In the genomic region with DNA sequence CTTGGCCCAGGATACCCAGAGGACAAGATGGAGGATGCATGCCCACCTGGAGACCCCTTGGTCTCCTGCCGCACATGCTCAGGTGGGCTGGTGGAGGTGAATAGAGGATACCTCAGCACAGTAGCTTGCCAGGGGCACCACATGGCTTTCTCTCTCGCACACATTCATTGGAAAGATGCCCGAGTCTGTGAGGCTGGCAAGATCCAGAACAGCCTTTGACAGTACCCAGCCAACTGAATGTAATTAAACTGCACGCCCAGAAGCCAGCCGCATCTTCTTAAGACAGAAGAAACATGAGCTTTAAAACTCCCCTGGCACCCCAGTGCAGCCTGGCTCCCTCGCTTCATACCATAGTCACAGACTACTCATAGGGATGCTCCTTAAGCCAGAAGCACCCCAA, we compare ENCODE assay signal across 15 mouse cellular contexts.
A peak's percentile ranks its signal among the peaks of the same experiment; 100 is the strongest.
DNase-seq lines count a peak whose midpoint lies in the region; ATAC-seq and TF ChIP-seq lines count a peak whose summit lies in the region.
"Had no signal": no experiment of that assay in that cellular context is flagged by ENCODE, and none has a peak within 500 bp of the region (broad histone marks: within the 10 kb centered on the region; RNA-seq: fewer than 3 reads in every experiment).

No protein-coding gene starts in this region.

- ATAC-seq in forebrain, embryonic 13.5 days, result peak; percentile 16; the same call in 1 of the 2 replicates
- no peak for ATAC-seq in megakaryocyte, adult 5-6 weeks (ENCODE audit: poor library complexity, severe bottlenecking)
- no peak for ATAC-seq in granulocyte monocyte progenitor cell, adult 5-6 weeks (replicated peaks; ENCODE audit: poor library complexity, severe bottlenecking)

- no peaks in the 10 kb centered on the region for H3K27me3 ChIP-seq in forebrain, embryonic 13.5 days
- peaks cover 20% of the 10 kb centered on the region for H3K27me3 ChIP-seq in forebrain, embryonic 10.5 days (ENCODE audit: poor library complexity, severe bottlenecking)
- H3K27me3 ChIP-seq: embryonic facial prominence, embryonic 13.5 days; limb, embryonic 13.5 days had no signal

- DNase-seq in forebrain, embryonic 10.5 days (ENCODE audit: extremely low spot score, low spot score), result no peak
- DNase-seq in layer of hippocampus, postnatal 14 days (ENCODE audit: low spot score in 2 of 2), result peak; percentile 24 to 55
- DNase-seq in layer of hippocampus, adult 8-10 months (ENCODE audit: low spot score in 2 of 2), result no peak
- DNase-seq in MN1 (ENCODE audit: low spot score), result peak; percentile 72
- DNase-seq in brain, embryonic 14.5 days (ENCODE audit: low read depth), result peak; percentile 89
- DNase-seq: adrenal gland, adult 2 months; gastrocnemius, postnatal 25 days; thymus, postnatal 14 days had no signal

- TF ChIP-seq POLR2A in brain, embryonic 14.5 days (IDR thresholded peaks at IDR 0.05; ENCODE audit: borderline replicate concordance, extremely low read depth, insufficient read depth, insufficient read length, poor library complexity, severe bottlenecking), result no peak

- 70% methylated on average over 6 of the region's 6 CpGs for WGBS in forebrain, embryonic 13.5 days
- 88% methylated on average over 6 of the region's 6 CpGs for WGBS in forebrain, embryonic 10.5 days

- H3K9me3 ChIP-seq in forebrain, embryonic 13.5 days (replicated peaks), result peaks cover 15% of the 10 kb centered on the region
- peaks cover 22% of the 10 kb centered on the region for H3K9me3 ChIP-seq in forebrain, embryonic 10.5 days

- no peak for TF ChIP-seq CTCF in brain, embryonic 14.5 days (IDR thresholded peaks at IDR 0.05; ENCODE audit: borderline replicate concordance, extremely low read depth, insufficient read depth, insufficient read length)

- H3K36me3 ChIP-seq in forebrain, embryonic 13.5 days (ENCODE audit: poor library complexity, severe bottlenecking), result no peaks in the 10 kb centered on the region
- no peaks in the 10 kb centered on the region for H3K36me3 ChIP-seq in forebrain, embryonic 10.5 days (replicated peaks)
- H3K36me3 ChIP-seq: embryonic facial prominence, embryonic 13.5 days; heart, embryonic 10.5 days; limb, embryonic 13.5 days; midbrain, embryonic 12.5 days had no signal

- no peak overlapping the region for H3K4me2 ChIP-seq in forebrain, embryonic 13.5 days
- H3K4me2 ChIP-seq: embryonic facial prominence, embryonic 13.5 days; limb, embryonic 13.5 days; midbrain, embryonic 12.5 days had no signal

- no peak overlapping the region for H3K9ac ChIP-seq in forebrain, embryonic 13.5 days
- H3K9ac ChIP-seq: embryonic facial prominence, embryonic 13.5 days; limb, embryonic 13.5 days; midbrain, embryonic 12.5 days had no signal

- peaks cover 7% of the 10 kb centered on the region; the same call in 1 of the 2 replicates for H3K4me1 ChIP-seq in forebrain, embryonic 13.5 days
- H3K4me1 ChIP-seq in forebrain, embryonic 10.5 days, result peaks cover 10% of the 10 kb centered on the region
- H3K4me1 ChIP-seq: midbrain, embryonic 12.5 days had no signal

- H3K27ac ChIP-seq in forebrain, embryonic 13.5 days, result no peak overlapping the region
- H3K27ac ChIP-seq in forebrain, embryonic 10.5 days, result no peak overlapping the region
- H3K27ac ChIP-seq: embryonic facial prominence, embryonic 13.5 days; heart, embryonic 10.5 days; limb, embryonic 13.5 days; midbrain, embryonic 12.5 days had no signal

- H3K4me3 ChIP-seq in forebrain, embryonic 13.5 days, result no peak overlapping the region
- no peak overlapping the region for H3K4me3 ChIP-seq in forebrain, embryonic 10.5 days
- H3K4me3 ChIP-seq: embryonic facial prominence, embryonic 13.5 days; heart, embryonic 10.5 days; limb, embryonic 13.5 days; midbrain, embryonic 12.5 days had no signal

Comparison
In these comparisons a context has a peak if more than half of its experiments do, and no peak if none do; other contexts are left out.
1. DNase-seq: peak in layer of hippocampus, postnatal 14 days (2 of 2), MN1 (single experiment) and brain, embryonic 14.5 days (single experiment); none in forebrain, embryonic 10.5 days (single experiment) and layer of hippocampus, adult 8-10 months (0 of 2).